13 mouse cellular contexts compared by ENCODE assay signal in the genomic region with DNA sequence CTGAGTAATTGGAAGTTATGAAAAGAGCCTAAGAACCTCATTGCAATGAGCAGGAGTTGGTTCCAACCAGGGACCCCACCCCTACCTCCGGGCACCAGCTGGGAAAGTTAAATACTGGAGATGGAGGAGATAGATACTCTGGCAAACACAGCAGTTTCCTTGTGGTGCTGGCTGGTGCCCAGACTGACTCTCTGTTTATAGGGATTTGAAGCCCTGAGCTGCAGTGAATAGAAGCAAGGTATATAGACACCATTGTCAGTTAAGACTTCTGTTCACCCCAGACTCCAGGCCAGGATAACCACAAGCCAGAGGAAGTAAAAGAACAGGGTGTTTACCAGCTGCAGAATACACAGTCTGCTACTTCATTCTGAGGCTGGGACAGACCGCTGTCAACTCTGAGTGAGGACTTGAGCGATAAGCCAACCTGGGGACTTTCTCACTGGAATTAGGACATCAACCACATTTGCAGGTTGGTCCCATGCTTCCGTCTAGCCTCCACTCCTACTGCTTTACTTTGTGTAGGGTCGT.
DNase-seq lines count a peak whose midpoint lies in the region; ATAC-seq lines count a peak whose summit lies in the region.
"Had no signal": no experiment of that assay in that cellular context is flagged by ENCODE, and none has a peak within 500 bp of the region (broad histone marks: within the 10 kb centered on the region; RNA-seq: fewer than 3 reads in every experiment).

No protein-coding gene starts in this region.

- H3K9ac ChIP-seq in hindbrain, embryonic 11.5 days (ENCODE audit: low read depth, low read length), result no peak overlapping the region
- no peak overlapping the region for H3K9ac ChIP-seq in liver, embryonic 11.5 days (ENCODE audit: low read depth, low read length)
- H3K9ac ChIP-seq: forebrain, embryonic 13.5 days; hindbrain, embryonic 15.5 days; kidney, embryonic 15.5 days had no signal

- DNase-seq in 416B (ENCODE audit: low read depth), result peak; percentile 48
- DNase-seq in B cell, adult 2 months, result peak; percentile 22 to 24
- peak; percentile 39 for DNase-seq in lung, postnatal 14 days
- no peak for DNase-seq in urinary bladder, postnatal 25 days (ENCODE audit: low spot score)
- DNase-seq in hindbrain, embryonic 11.5 days (ENCODE audit: low spot score), result no peak
- no peak for DNase-seq in liver, embryonic 11.5 days (ENCODE audit: low spot score)
- DNase-seq: cerebellum, adult 18-20 months had no signal

- no peaks in the 10 kb centered on the region for H3K9me3 ChIP-seq in hindbrain, embryonic 11.5 days (ENCODE audit: control insufficient read depth, low read length)
- no peaks in the 10 kb centered on the region for H3K9me3 ChIP-seq in liver, embryonic 11.5 days (ENCODE audit: control insufficient read depth, low read length)
- H3K9me3 ChIP-seq: forebrain, embryonic 13.5 days; hindbrain, embryonic 15.5 days; kidney, embryonic 15.5 days had no signal

- H3K4me1 ChIP-seq in hindbrain, embryonic 11.5 days (replicated peaks; ENCODE audit: control insufficient read depth, insufficient read depth, low read length), result no peaks in the 10 kb centered on the region
- 0 out of 2 replicates have a peak, but pooled peaks cover 3% of the 10 kb centered on the region for H3K4me1 ChIP-seq in liver, embryonic 11.5 days (replicated peaks; ENCODE audit: control insufficient read depth, insufficient read depth, low read length)

- 90% methylated on average over 5 of the region's 5 CpGs for WGBS in hindbrain, embryonic 11.5 days
- WGBS in liver, embryonic 11.5 days, result 45% methylated on average over 5 of the region's 5 CpGs

- no peak overlapping the region for H3K4me2 ChIP-seq in hindbrain, embryonic 11.5 days (replicated peaks; ENCODE audit: low read depth, low read length)
- no peak overlapping the region for H3K4me2 ChIP-seq in liver, embryonic 11.5 days
- H3K4me2 ChIP-seq: forebrain, embryonic 13.5 days; heart, embryonic 11.5 days; hindbrain, embryonic 15.5 days; kidney, embryonic 15.5 days had no signal

- H3K27ac ChIP-seq in hindbrain, embryonic 11.5 days (ENCODE audit: low read depth, low read length), result no peak overlapping the region
- H3K27ac ChIP-seq in liver, embryonic 11.5 days (ENCODE audit: low read depth, low read length), result no peak overlapping the region
- H3K27ac ChIP-seq: forebrain, embryonic 13.5 days; hindbrain, embryonic 15.5 days; kidney, embryonic 15.5 days; macrophage had no signal

- H3K36me3 ChIP-seq in hindbrain, embryonic 11.5 days (ENCODE audit: control insufficient read depth, insufficient read depth, low read length), result no peaks in the 10 kb centered on the region
- H3K36me3 ChIP-seq in liver, embryonic 11.5 days (ENCODE audit: control insufficient read depth, insufficient read depth, low read length), result no peaks in the 10 kb centered on the region
- H3K36me3 ChIP-seq: hindbrain, embryonic 15.5 days; kidney, embryonic 15.5 days had no signal

- H3K27me3 ChIP-seq in hindbrain, embryonic 11.5 days (ENCODE audit: control insufficient read depth, insufficient read depth, low read length), result no peaks in the 10 kb centered on the region
- H3K27me3 ChIP-seq in liver, embryonic 11.5 days (replicated peaks; ENCODE audit: control insufficient read depth, insufficient read depth, low read length), result no peaks in the 10 kb centered on the region
- H3K27me3 ChIP-seq: forebrain, embryonic 13.5 days; hindbrain, embryonic 15.5 days; kidney, embryonic 15.5 days had no signal

- H3K4me3 ChIP-seq in hindbrain, embryonic 11.5 days (ENCODE audit: low read depth, low read length), result no peak overlapping the region
- no peak overlapping the region for H3K4me3 ChIP-seq in liver, embryonic 11.5 days (ENCODE audit: low read depth, low read length)
- H3K4me3 ChIP-seq: forebrain, embryonic 13.5 days; hindbrain, embryonic 15.5 days; kidney, embryonic 15.5 days had no signal

- peak; percentile 82 for ATAC-seq in granulocyte monocyte progenitor cell, adult 5-6 weeks (replicated peaks; ENCODE audit: poor library complexity, severe bottlenecking)
- no peak for ATAC-seq in hindbrain, embryonic 11.5 days (ENCODE audit: low FRiP score)
- no peak for ATAC-seq in liver, embryonic 11.5 days (replicated peaks; ENCODE audit: low FRiP score)
- ATAC-seq: forebrain, embryonic 13.5 days had no signal

Comparison
In these comparisons a context has a peak if more than half of its experiments do, and no peak if none do; other contexts are left out.
1. DNase-seq: peak in 416B (single experiment), B cell, adult 2 months (2 of 2) and lung, postnatal 14 days (single experiment); none in urinary bladder, postnatal 25 days (single experiment), hindbrain, embryonic 11.5 days (single experiment) and liver, embryonic 11.5 days (single experiment).